In genomic region chr7:30440697-30441096, GRCm38 (mm10) we compare ENCODE assay signal across 9 mouse cellular contexts. TPM values are rescaled to one million over a fixed set of nuclear protein-coding genes. Genes with fewer than 3 reads are reported as not detected.
DNase-seq lines count a peak whose midpoint lies in the region; ATAC-seq and TF ChIP-seq lines count a peak whose summit lies in the region.
"Had no signal": no experiment of that assay in that cellular context is flagged by ENCODE, and none has a peak within 500 bp of the region (broad histone marks: within the 10 kb centered on the region; RNA-seq: fewer than 3 reads in every experiment).

No protein-coding gene starts in this region.

- H3K36me3 ChIP-seq in ES-Bruce4 (ENCODE audit: control insufficient read depth, insufficient read depth, low read length, poor library complexity, severe bottlenecking): no peaks in the 10 kb centered on the region
- H3K36me3 ChIP-seq in lung, embryonic 14.5 days (ENCODE audit: insufficient read depth): no peaks in the 10 kb centered on the region
- H3K36me3 ChIP-seq in small intestine, adult 2 months (ENCODE audit: control insufficient read depth, insufficient read depth, low read length): peaks cover 4% of the 10 kb centered on the region; the same call in 1 of the 2 replicates
- H3K36me3 ChIP-seq: liver, embryonic 13.5 days had no signal

- peak; percentile 50 to 81 for DNase-seq in layer of hippocampus, adult 18-20 months (ENCODE audit: low spot score in 2 of 2)
- no peak for DNase-seq in layer of hippocampus, adult 9-11 months
- peak; percentile 57 for DNase-seq in adrenal gland, adult 2 months
- DNase-seq in lung, embryonic 14.5 days: peak; percentile 66
- DNase-seq in yolk sac, embryonic 10.5 days (ENCODE audit: low spot score): no peak
- DNase-seq: liver, embryonic 13.5 days had no signal

- no peaks in the 10 kb centered on the region for H3K9me3 ChIP-seq in ES-Bruce4 (replicated peaks; ENCODE audit: control insufficient read depth, insufficient read depth, low read length, poor library complexity, severe bottlenecking)
- no peaks in the 10 kb centered on the region for H3K9me3 ChIP-seq in lung, embryonic 14.5 days (ENCODE audit: low read depth, low read length)
- H3K9me3 ChIP-seq: liver, embryonic 13.5 days had no signal

- ATAC-seq in lung, embryonic 14.5 days (ENCODE audit: insufficient read depth): no peak

- peak overlapping the region; percentile 23 for H3K9ac ChIP-seq in ES-Bruce4 (ENCODE audit: low read depth, poor library complexity, severe bottlenecking)
- no peak overlapping the region for H3K9ac ChIP-seq in lung, embryonic 14.5 days
- H3K9ac ChIP-seq: liver, embryonic 13.5 days had no signal

- no peak for TF ChIP-seq POLR2A in ES-Bruce4 (IDR thresholded peaks at IDR 0.05; ENCODE audit: insufficient read depth, low read length)
- no peak for TF ChIP-seq POLR2A in embryonic fibroblast, embryonic 13.5 days (IDR thresholded peaks at IDR 0.05; ENCODE audit: low read depth, low read length)
- no peak for TF ChIP-seq POLR2A in small intestine, adult 2 months (IDR thresholded peaks at IDR 0.05; ENCODE audit: low read depth, low read length)

- H3K4me3 ChIP-seq in ES-Bruce4 (ENCODE audit: low read depth, low read length): peak overlapping the region; percentile 53
- no peak overlapping the region for H3K4me3 ChIP-seq in embryonic fibroblast, embryonic 13.5 days (ENCODE audit: insufficient read depth, low read length)
- H3K4me3 ChIP-seq in lung, embryonic 14.5 days (ENCODE audit: low read depth, low read length): no peak overlapping the region
- no peak overlapping the region for H3K4me3 ChIP-seq in small intestine, adult 2 months (ENCODE audit: low read depth, low read length)
- H3K4me3 ChIP-seq: liver, embryonic 13.5 days had no signal

- H3K27ac ChIP-seq in ES-Bruce4 (ENCODE audit: insufficient read depth, low read length): peak overlapping the region; percentile 65
- no peak overlapping the region for H3K27ac ChIP-seq in embryonic fibroblast, embryonic 13.5 days (ENCODE audit: insufficient read depth, low read length)
- no peak overlapping the region for H3K27ac ChIP-seq in lung, embryonic 14.5 days (ENCODE audit: low read depth)
- H3K27ac ChIP-seq in small intestine, adult 2 months (ENCODE audit: insufficient read depth, low read depth, low read length): no peak overlapping the region
- H3K27ac ChIP-seq: liver, embryonic 13.5 days had no signal

- TF ChIP-seq CTCF in ES-Bruce4 (IDR thresholded peaks at IDR 0.05; ENCODE audit: low read depth, low read length): peak; percentile 92
- peak; percentile 69 for TF ChIP-seq CTCF in embryonic fibroblast, embryonic 13.5 days (IDR thresholded peaks at IDR 0.05; ENCODE audit: borderline replicate concordance, insufficient read depth, low read length)
- TF ChIP-seq CTCF in lung, embryonic 14.5 days (IDR thresholded peaks at IDR 0.05; ENCODE audit: low read depth): peak; percentile 79
- TF ChIP-seq CTCF in small intestine, adult 2 months (IDR thresholded peaks at IDR 0.05; ENCODE audit: extremely low read depth, insufficient read length, insufficient replicate concordance, low read depth, low read length): peak; percentile 77; the same call in 1 of the 2 replicates

- 25% methylated on average over 4 of the region's 5 CpGs for whole genome bisulfite sequencing in lung, embryonic 14.5 days
- WGBS in small intestine, adult 2 months: 5% methylated on average over 5 of the region's 5 CpGs

- TF ChIP-seq EP300 in ES-Bruce4 (IDR thresholded peaks at IDR 0.05; ENCODE audit: insufficient read depth, low read depth, low read length): peak; percentile 50; the same call in 1 of the 2 replicates

- H3K4me2 ChIP-seq in lung, embryonic 14.5 days: no peak overlapping the region
- H3K4me2 ChIP-seq: liver, embryonic 13.5 days had no signal

- no peaks in the 10 kb centered on the region for H3K27me3 ChIP-seq in ES-Bruce4 (ENCODE audit: control insufficient read depth, insufficient read depth, low read length, poor library complexity, severe bottlenecking)
- H3K27me3 ChIP-seq in lung, embryonic 14.5 days (ENCODE audit: insufficient read depth, low read length): peaks cover 6% of the 10 kb centered on the region; the same call in 1 of the 2 replicates
- 0 out of 2 replicates have a peak, but pooled peaks cover 4% of the 10 kb centered on the region for H3K27me3 ChIP-seq in small intestine, adult 2 months (ENCODE audit: control insufficient read depth, insufficient read depth, low read length)

- peaks cover 1% of the 10 kb centered on the region for H3K4me1 ChIP-seq in ES-Bruce4 (ENCODE audit: control insufficient read depth, insufficient read depth, low read length)
- H3K4me1 ChIP-seq in embryonic fibroblast, embryonic 13.5 days (ENCODE audit: control insufficient read depth, insufficient read depth, low read length): no peaks in the 10 kb centered on the region
- peaks cover 13% of the 10 kb centered on the region for H3K4me1 ChIP-seq in lung, embryonic 14.5 days (ENCODE audit: insufficient read depth)
- peaks cover 10% of the 10 kb centered on the region for H3K4me1 ChIP-seq in small intestine, adult 2 months (ENCODE audit: control insufficient read depth, insufficient read depth, insufficient read length, low read length)

RNA-seq across cellular contexts. Expression of gene Aplp1, which starts 4.6 kb away (rescaled TPM):
- 1,000 to 10,000 TPM; 1,425 to 1,440 TPM for total RNA-seq in layer of hippocampus, adult 18-20 months (2021)
- 70.6 and 78.2 TPM in 2 replicates for polyA plus RNA-seq in ES-Bruce4 (2011; ENCODE audit: insufficient read depth, insufficient read length, low read depth, missing spikeins)
- 10 to 100 TPM; 22.7 to 43.2 TPM for total RNA-seq in adrenal gland, adult 2 months (2021)
- 37.7 and 54.1 TPM in 2 replicates for polyA plus RNA-seq in adrenal gland, adult 2 months (2012; rRNA removed)
- polyA plus RNA-seq in embryonic fibroblast, embryonic 13.5 days (2011; ENCODE audit: insufficient read length, low read depth, missing spikeins): 30.8 and 34.2 TPM in 2 replicates
- 22.3 and 22.6 TPM in 2 replicates for polyA plus RNA-seq in lung, embryonic 14.5 days (2014; fragmentation: Nextera tagmentation; extraction: Ambion mirVana)
- 32.1 and 193 TPM in 2 replicates for polyA plus RNA-seq in small intestine, adult 2 months (2012; rRNA removed)

RNA-seq across cellular contexts. Expression of gene Kirrel2, which starts 16.8 kb away (rescaled TPM):
- 10 to 100 TPM; 11.9 to 17.4 TPM for total RNA-seq in layer of hippocampus, adult 18-20 months (2021)
- 5.8 and 9.4 TPM in 2 replicates for polyA plus RNA-seq in ES-Bruce4 (2011; ENCODE audit: insufficient read depth, insufficient read length, low read depth, missing spikeins)
- not detected for total RNA-seq in adrenal gland, adult 2 months (2021)
- polyA plus RNA-seq in adrenal gland, adult 2 months (2012; rRNA removed): not detected in 2 replicates
- polyA plus RNA-seq in embryonic fibroblast, embryonic 13.5 days (2011; ENCODE audit: insufficient read length, low read depth, missing spikeins): not detected in 2 replicates
- not detected in 2 replicates for polyA plus RNA-seq in lung, embryonic 14.5 days (2014; fragmentation: Nextera tagmentation; extraction: Ambion mirVana)
- 0.18 and 0.27 TPM in 2 replicates for polyA plus RNA-seq in small intestine, adult 2 months (2012; rRNA removed)

RNA-seq across cellular contexts. Expression of gene Nphs1, which starts 17.4 kb away (rescaled TPM):
- total RNA-seq in layer of hippocampus, adult 18-20 months (2021): 1 to 10 TPM in 1 of 2 experiments, under 1 TPM in 1; 0.96 to 1.8 TPM
- 27.5 and 30.9 TPM in 2 replicates for polyA plus RNA-seq in ES-Bruce4 (2011; ENCODE audit: insufficient read depth, insufficient read length, low read depth, missing spikeins)
- total RNA-seq in adrenal gland, adult 2 months (2021): not detected
- not detected in 2 replicates for polyA plus RNA-seq in adrenal gland, adult 2 months (2012; rRNA removed)
- not detected in 2 replicates for polyA plus RNA-seq in embryonic fibroblast, embryonic 13.5 days (2011; ENCODE audit: insufficient read length, low read depth, missing spikeins)
- polyA plus RNA-seq in lung, embryonic 14.5 days (2014; fragmentation: Nextera tagmentation; extraction: Ambion mirVana): 0.19 TPM in 1 of 2 replicates, not detected in the other
- polyA plus RNA-seq in small intestine, adult 2 months (2012; rRNA removed): 0.14 and 7.6 TPM in 2 replicates

RNA-seq across cellular contexts. Expression of gene Nfkbid, which starts 19.2 kb away (rescaled TPM):
- total RNA-seq in layer of hippocampus, adult 18-20 months (2021): 1 to 10 TPM; 3.0 to 4.2 TPM
- polyA plus RNA-seq in ES-Bruce4 (2011; ENCODE audit: insufficient read depth, insufficient read length, low read depth, missing spikeins): 4.1 TPM in 2 replicates
- total RNA-seq in adrenal gland, adult 2 months (2021): 1 to 10 TPM; 1.1 to 1.3 TPM
- polyA plus RNA-seq in adrenal gland, adult 2 months (2012; rRNA removed): 3.7 and 4.1 TPM in 2 replicates
- polyA plus RNA-seq in embryonic fibroblast, embryonic 13.5 days (2011; ENCODE audit: insufficient read length, low read depth, missing spikeins): 0.42 and 1.1 TPM in 2 replicates
- polyA plus RNA-seq in lung, embryonic 14.5 days (2014; fragmentation: Nextera tagmentation; extraction: Ambion mirVana): 1.7 and 2.0 TPM in 2 replicates
- polyA plus RNA-seq in small intestine, adult 2 months (2012; rRNA removed): 5.0 and 9.2 TPM in 2 replicates

RNA-seq across cellular contexts. Expression of gene Hcst, which starts 21.0 kb away (rescaled TPM):
- under 1 TPM in 1 of 2 experiments, not detected in 1; 0.99 TPM for total RNA-seq in layer of hippocampus, adult 18-20 months (2021)
- polyA plus RNA-seq in ES-Bruce4 (2011; ENCODE audit: insufficient read depth, insufficient read length, low read depth, missing spikeins): not detected in 2 replicates
- total RNA-seq in adrenal gland, adult 2 months (2021): 1 to 10 TPM; 1.2 to 2.0 TPM
- 6.3 and 7.9 TPM in 2 replicates for polyA plus RNA-seq in adrenal gland, adult 2 months (2012; rRNA removed)
- polyA plus RNA-seq in embryonic fibroblast, embryonic 13.5 days (2011; ENCODE audit: insufficient read length, low read depth, missing spikeins): not detected in 2 replicates
- polyA plus RNA-seq in lung, embryonic 14.5 days (2014; fragmentation: Nextera tagmentation; extraction: Ambion mirVana): 1.5 and 2.0 TPM in 2 replicates
- polyA plus RNA-seq in small intestine, adult 2 months (2012; rRNA removed): 33.7 and 56.1 TPM in 2 replicates

Comparison
In these comparisons a context has a peak if more than half of its experiments do, and no peak if none do; other contexts are left out.
1. DNase-seq: peak in layer of hippocampus, adult 18-20 months (2 of 2), adrenal gland, adult 2 months (single experiment) and lung, embryonic 14.5 days (single experiment); none in layer of hippocampus, adult 9-11 months (single experiment) and yolk sac, embryonic 10.5 days (single experiment).
2. Peak in every context shown above with its lines, with median percentiles within 50 percentile points of each other: CTCF ChIP-seq.